In genomic region chr12:52006633-52006994, GRCm38 (mm10) we compare ENCODE assay signal across 8 mouse cellular contexts. TPM values are rescaled to one million over a fixed set of nuclear protein-coding genes. Genes with fewer than 3 reads are reported as not detected.
DNase-seq lines count a peak whose midpoint lies in the region; ATAC-seq and TF ChIP-seq lines count a peak whose summit lies in the region.

No protein-coding gene starts in this region.

- WGBS in intestine, postnatal 0 days: 38% methylated on average over 5 of the region's 5 CpGs
- WGBS in neural tube, embryonic 12.5 days: 51% methylated on average over 5 of the region's 5 CpGs

- no peak for DNase-seq in layer of hippocampus, adult 2 months (ENCODE audit: low spot score in 2 of 2)
- no peak for DNase-seq in layer of hippocampus, adult 11-12 months (ENCODE audit: low spot score)
- DNase-seq in right cerebral cortex, adult 18-20 months: no peak
- DNase-seq in cerebellum, postnatal 14 days: no peak
- DNase-seq in MN1 (ENCODE audit: low spot score): no peak

- H3K9ac ChIP-seq in intestine, postnatal 0 days (ENCODE audit: low read depth, low read length): peak overlapping the region; percentile 88; the same call in 1 of the 2 replicates
- 0 out of 2 replicates have a peak overlapping the region, but pooled peaks have one; percentile 68 for H3K9ac ChIP-seq in neural tube, embryonic 12.5 days

- peak; percentile 36; the same call in 1 of the 2 replicates for ATAC-seq in intestine, postnatal 0 days
- peak; percentile 62 for ATAC-seq in neural tube, embryonic 12.5 days (ENCODE audit: low FRiP score, low read depth)

- H3K4me2 ChIP-seq in intestine, postnatal 0 days (replicated peaks; ENCODE audit: low read depth): peak overlapping the region; percentile 84
- H3K4me2 ChIP-seq in neural tube, embryonic 12.5 days (replicated peaks): peak overlapping the region; percentile 63

- peaks cover 7% of the 10 kb centered on the region; the same call in 1 of the 2 replicates for H3K36me3 ChIP-seq in intestine, postnatal 0 days (ENCODE audit: control insufficient read depth, insufficient read depth)
- H3K36me3 ChIP-seq in neural tube, embryonic 12.5 days: no peaks in the 10 kb centered on the region

- H3K4me3 ChIP-seq in layer of hippocampus, adult 2 months: peak overlapping the region; percentile 64
- H3K4me3 ChIP-seq in embryonic fibroblast, embryonic 13.5 days (ENCODE audit: insufficient read depth, low read length): peak overlapping the region; percentile 79; the same call in 1 of the 2 replicates
- peak overlapping the region; percentile 80 for H3K4me3 ChIP-seq in intestine, postnatal 0 days (ENCODE audit: low read depth, low read length)
- peak overlapping the region; percentile 67 for H3K4me3 ChIP-seq in neural tube, embryonic 12.5 days

- H3K9me3 ChIP-seq in intestine, postnatal 0 days (ENCODE audit: control insufficient read depth): no peaks in the 10 kb centered on the region
- no peaks in the 10 kb centered on the region for H3K9me3 ChIP-seq in neural tube, embryonic 12.5 days

- peak overlapping the region; percentile 89 for H3K27ac ChIP-seq in layer of hippocampus, adult 2 months
- H3K27ac ChIP-seq in embryonic fibroblast, embryonic 13.5 days (ENCODE audit: insufficient read depth, low read length): no peak overlapping the region
- peak overlapping the region; percentile 58; the same call in 1 of the 2 replicates for H3K27ac ChIP-seq in intestine, postnatal 0 days (ENCODE audit: low read depth, low read length)
- H3K27ac ChIP-seq in neural tube, embryonic 12.5 days: no peak overlapping the region

- no peak for TF ChIP-seq CTCF in layer of hippocampus, adult 2 months (conservative IDR thresholded peaks at IDR 0.05)
- TF ChIP-seq CTCF in embryonic fibroblast, embryonic 13.5 days (IDR thresholded peaks at IDR 0.05; ENCODE audit: borderline replicate concordance, insufficient read depth, low read length): no peak
- no peak for TF ChIP-seq CTCF in intestine, postnatal 0 days (IDR thresholded peaks at IDR 0.05; ENCODE audit: low read depth)

- no peaks in the 10 kb centered on the region for H3K4me1 ChIP-seq in embryonic fibroblast, embryonic 13.5 days (ENCODE audit: control insufficient read depth, insufficient read depth, low read length)
- no peaks in the 10 kb centered on the region for H3K4me1 ChIP-seq in intestine, postnatal 0 days (replicated peaks; ENCODE audit: control insufficient read depth, insufficient read depth, low read length)
- no peaks in the 10 kb centered on the region for H3K4me1 ChIP-seq in neural tube, embryonic 12.5 days

- H3K27me3 ChIP-seq in intestine, postnatal 0 days (replicated peaks; ENCODE audit: control insufficient read depth, insufficient read depth, low read length): no peaks in the 10 kb centered on the region
- H3K27me3 ChIP-seq in neural tube, embryonic 12.5 days (replicated peaks): no peaks in the 10 kb centered on the region

- TF ChIP-seq POLR2A in embryonic fibroblast, embryonic 13.5 days (IDR thresholded peaks at IDR 0.05; ENCODE audit: low read depth, low read length): no peak

RNA-seq across cellular contexts. Expression of gene Dtd2, which starts 0.3 kb away (rescaled TPM):
- total RNA-seq in layer of hippocampus, adult 2 months (2021): 10 to 100 TPM; 10.2 to 12.9 TPM
- polyA plus RNA-seq in embryonic fibroblast, embryonic 13.5 days (2011; ENCODE audit: insufficient read length, low read depth, missing spikeins): 8.7 and 9.0 TPM in 2 replicates
- polyA plus RNA-seq in intestine, postnatal 0 days (2015; fragmentation: Nextera tagmentation; extraction: Ambion mirVana): 28.5 and 31.8 TPM in 2 replicates
- polyA plus RNA-seq in neural tube, embryonic 12.5 days (2016; fragmentation: Nextera tagmentation; extraction: Ambion mirVana): 18.9 and 19.7 TPM in 2 replicates

RNA-seq across cellular contexts. Expression of gene Gpr33, which starts 21.2 kb away (rescaled TPM):
- not detected for total RNA-seq in layer of hippocampus, adult 2 months (2021)
- polyA plus RNA-seq in embryonic fibroblast, embryonic 13.5 days (2011; ENCODE audit: insufficient read length, low read depth, missing spikeins): not detected in 2 replicates
- not detected in 2 replicates for polyA plus RNA-seq in intestine, postnatal 0 days (2015; fragmentation: Nextera tagmentation; extraction: Ambion mirVana)
- polyA plus RNA-seq in neural tube, embryonic 12.5 days (2016; fragmentation: Nextera tagmentation; extraction: Ambion mirVana): not detected in 2 replicates

RNA-seq across cellular contexts. Expression of gene Heatr5a, which starts 35.5 kb away (rescaled TPM):
- 1 to 10 TPM; 6.9 to 8.9 TPM for total RNA-seq in layer of hippocampus, adult 2 months (2021)
- 54.1 and 66.3 TPM in 2 replicates for polyA plus RNA-seq in embryonic fibroblast, embryonic 13.5 days (2011; ENCODE audit: insufficient read length, low read depth, missing spikeins)
- 4.4 and 5.5 TPM in 2 replicates for polyA plus RNA-seq in intestine, postnatal 0 days (2015; fragmentation: Nextera tagmentation; extraction: Ambion mirVana)
- 7.8 and 8.5 TPM in 2 replicates for polyA plus RNA-seq in neural tube, embryonic 12.5 days (2016; fragmentation: Nextera tagmentation; extraction: Ambion mirVana)

Comparison
In these comparisons a context has a peak if more than half of its experiments do, and no peak if none do; other contexts are left out.
1. H3K27ac ChIP-seq: peak in layer of hippocampus, adult 2 months (single experiment) and intestine, postnatal 0 days (single experiment); none in embryonic fibroblast, embryonic 13.5 days (single experiment) and neural tube, embryonic 12.5 days (single experiment).
2. Peak in every context shown above with its lines, with median percentiles within 50 percentile points of each other: H3K4me3 ChIP-seq.